Mouse (Mus musculus): ENCODE data around the gene Atp6v0c.
"Not testable (repeated sequence)": the region's sequence is repeated elsewhere in the genome, so short reads cannot be mapped to it uniquely, and the experiment has no call there.

Atp6v0c gene

GRCm38 (mm10) chr17:24157121-24157520 is 12.4 kb downstream of the Atp6v0c start:
- no peak for DNase-seq (ENCODE audit: low read depth)

- no peak for DNase-seq (ENCODE audit: low read depth)
Measured at GRCm38 (mm10) chr17:24156394-24156793, 13.1 kb downstream of the Atp6v0c start.

DNA sequence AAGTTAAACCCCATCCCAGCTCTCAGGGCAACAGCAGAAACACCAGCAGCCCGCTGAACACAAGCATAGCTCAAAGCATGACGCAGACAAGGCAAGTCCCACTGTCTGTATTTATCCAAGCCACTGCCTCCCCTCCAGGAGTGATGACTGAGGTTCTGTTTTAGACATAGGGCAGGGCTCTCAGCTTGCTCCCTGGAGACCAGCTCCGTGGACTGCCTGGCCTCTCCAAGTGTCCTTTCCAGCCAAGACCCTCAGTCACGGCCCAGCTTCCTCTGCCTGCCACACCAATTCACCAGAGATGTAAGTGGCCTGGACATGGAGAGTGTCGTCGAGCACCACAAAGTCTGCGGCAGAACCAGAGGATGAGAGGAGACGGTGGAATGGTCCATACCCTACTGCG is 13.8 kb downstream of the Atp6v0c start:
- DNase-seq (ENCODE audit: low read depth): no peak

- no peak for DNase-seq (ENCODE audit: low read depth)
Measured at GRCm38 (mm10) chr17:24154463-24154862, 15.0 kb downstream of the Atp6v0c start.

- DNase-seq (ENCODE audit: low read depth): peak; percentile 91
Measured at GRCm38 (mm10) chr17:24151890-24152563, 17.5 kb downstream of the Atp6v0c start.

GRCm38 (mm10) chr17:24151382-24151781 is 18.1 kb downstream of the Atp6v0c start:
- DNase-seq (ENCODE audit: low read depth): no peak

GRCm38 (mm10) chr17:24150824-24151223 is 18.7 kb downstream of the Atp6v0c start, which contains the start of gene Pdpk1:
Pdpk1 (minus strand) TSS chr17:24150924.
- DNase-seq (ENCODE audit: low read depth): no peak

GRCm38 (mm10) chr17:24149421-24149820 is 20.1 kb downstream of the Atp6v0c start:
- no peak for DNase-seq (ENCODE audit: low read depth)

- DNase-seq (ENCODE audit: low read depth): no peak
Measured at GRCm38 (mm10) chr17:24142897-24143296, 26.6 kb downstream of the Atp6v0c start.

- DNase-seq (ENCODE audit: low read depth): peak; percentile 98
Measured at GRCm38 (mm10) chr17:24141425-24141920, 28.0 kb downstream of the Atp6v0c start.

GRCm38 (mm10) chr17:24140845-24141424 is 28.6 kb downstream of the Atp6v0c start:
- DNase-seq (ENCODE audit: low read depth): peak; percentile 72

GRCm38 (mm10) chr17:24139968-24140367 is 29.5 kb downstream of the Atp6v0c start:
- no peak for DNase-seq (ENCODE audit: low read depth)

GRCm38 (mm10) chr17:24139256-24139655 is 30.2 kb downstream of the Atp6v0c start:
- no peak for DNase-seq (ENCODE audit: low read depth)

GRCm38 (mm10) chr17:24137226-24137880 is 32.1 kb downstream of the Atp6v0c start:
- DNase-seq (ENCODE audit: low read depth): no peak

- DNase-seq (ENCODE audit: low read depth): no peak
Measured at GRCm38 (mm10) chr17:24134062-24134461, 35.4 kb downstream of the Atp6v0c start.

- peak; percentile 48 for DNase-seq (ENCODE audit: low read depth)
Measured at GRCm38 (mm10) chr17:24132919-24133318, 36.6 kb downstream of the Atp6v0c start.

DNA sequence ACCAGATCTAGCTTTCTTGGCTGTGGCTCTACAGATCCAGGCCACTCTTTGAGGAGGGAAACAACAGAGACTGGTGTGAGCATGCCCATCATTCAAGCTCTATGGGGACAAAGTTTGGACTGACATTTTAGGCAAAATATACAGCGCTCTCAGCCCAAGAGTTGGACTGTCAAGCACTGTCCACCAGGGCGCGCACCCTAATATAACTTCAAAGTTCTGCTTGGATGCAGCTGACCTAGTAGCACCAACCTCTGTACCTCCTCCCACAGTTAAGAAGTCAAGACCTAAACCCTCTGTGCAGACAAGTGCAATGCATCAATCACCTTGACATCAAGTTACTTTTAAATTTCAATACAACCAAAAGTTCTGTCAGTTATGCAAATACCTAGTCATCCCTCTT is 37.9 kb downstream of the Atp6v0c start:
- no peak for DNase-seq (ENCODE audit: low read depth)

GRCm38 (mm10) chr17:24129246-24129645 is 40.3 kb downstream of the Atp6v0c start:
- not testable (repeated sequence) for DNase-seq (ENCODE audit: low read depth)

- peak; percentile 46 for DNase-seq (ENCODE audit: low read depth)
Measured at GRCm38 (mm10) chr17:24127592-24127991, 41.9 kb downstream of the Atp6v0c start.

DNA sequence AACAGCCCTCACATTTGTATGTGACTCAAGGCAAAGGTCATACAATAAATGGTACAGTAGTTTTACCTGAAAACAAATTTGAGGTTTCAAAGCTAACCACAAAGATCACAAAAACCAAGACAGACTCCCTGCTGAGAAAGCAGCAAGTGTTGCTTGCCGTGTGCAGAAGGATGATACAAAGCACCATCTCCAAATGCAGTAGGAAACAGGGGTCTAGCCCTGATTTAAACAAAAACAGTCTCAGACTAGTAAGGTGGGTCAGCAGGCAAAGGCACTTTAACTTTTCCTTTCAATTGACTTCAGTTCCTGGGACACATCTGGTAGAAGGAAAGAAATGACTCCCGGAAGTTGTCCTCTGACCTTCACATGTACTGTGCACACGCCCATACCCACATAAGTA is 42.7 kb downstream of the Atp6v0c start:
- DNase-seq (ENCODE audit: low read depth): peak; percentile 56

- DNase-seq (ENCODE audit: low read depth): no peak
Measured at GRCm38 (mm10) chr17:24119446-24119845, 50.1 kb downstream of the Atp6v0c start.

Data from induced T-regulatory cell, adult 2 months (primary cell).